Mouse (Mus musculus) hindbrain, embryonic 10.5 days (tissue): ENCODE data around the gene Samt2. TPM values are rescaled to one million over a fixed set of nuclear protein-coding genes. Genes with fewer than 3 reads are reported as not detected.
"Not testable (repeated sequence)": the region's sequence is repeated elsewhere in the genome, so short reads cannot be mapped to it uniquely, and the experiment has no call there.

Experiments
- DNase-seq: peaks from one replicate; pipeline ENCODE4 v3.0.0-alpha.2; 2017; ENCODE audit warnings: low spot score
- H3K27ac ChIP-seq: fragments of 300-500 bp; sonication (generic); 2 replicates; pipeline ENCODE4 v1.5.1; 2016; ENCODE audit warnings: mild to moderate bottlenecking, moderate library complexity
- H3K27me3 ChIP-seq: fragments of 300-500 bp; sonication (generic); 2 replicates; pipeline ENCODE4 v1.6.1; 2016; ENCODE audit warnings: mild to moderate bottlenecking; ENCODE audit not compliant: poor library complexity, insufficient read depth, severe bottlenecking
- H3K36me3 ChIP-seq: fragments of 300-500 bp; sonication (generic); 2 replicates; pipeline ENCODE4 v1.6.1; 2016; ENCODE audit warnings: mild to moderate bottlenecking, moderate library complexity
- H3K4me1 ChIP-seq: fragments of 300-500 bp; sonication (generic); replicated peaks from 2 replicates; pipeline ENCODE4 v1.6.1; 2016; ENCODE audit warnings: mild to moderate bottlenecking
- H3K4me3 ChIP-seq: fragments of 300-500 bp; sonication (generic); 2 replicates; pipeline ENCODE4 v1.5.1; 2016; ENCODE audit warnings: mild to moderate bottlenecking, moderate library complexity
- H3K9me3 ChIP-seq: fragments of 300-500 bp; sonication (generic); 2 replicates; pipeline ENCODE4 v1.6.1; 2016; ENCODE audit warnings: mild to moderate bottlenecking, moderate library complexity
- WGBS: fragments of 180-500 bp; shearing (Covaris S2); methylation state at CpG from one replicate; pipeline ENCODE4 v1.1.7; 2016; 5-methylcytosine and 5-hydroxymethylcytosine counted together
- polyA plus RNA-seq: library from polyadenylated mRNA; unstranded; fragments of >200 nt; fragmentation: Nextera tagmentation; extraction: Ambion mirVana; gene quantifications from 2 replicates; pipeline ENCODE4 v1.2.1, GENCODE M21; 2016

The Samt2 gene
- polyA plus RNA-seq = not detected in 2 replicates

DNA sequence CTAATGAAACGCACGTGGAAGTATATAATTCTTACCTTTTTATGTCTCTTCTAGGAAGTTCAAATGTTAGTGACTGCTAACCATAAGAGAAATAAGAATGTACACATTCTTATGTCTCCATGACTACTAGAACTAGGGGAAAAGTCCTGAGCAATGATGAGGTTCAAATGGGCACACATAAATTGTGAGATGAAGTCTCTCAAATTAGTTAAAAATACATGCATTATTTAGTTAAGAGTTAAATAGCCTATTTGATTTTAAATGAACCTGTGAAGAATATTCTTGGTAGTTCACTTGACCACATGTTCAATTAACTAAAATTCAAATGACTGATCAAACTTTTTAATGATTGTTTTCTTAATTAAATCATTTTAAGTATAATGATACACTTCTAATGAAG, at the start of gene Samt2:
Samt2 (minus strand) TSS at position 101 of the 400 bp plus-strand sequence.
- H3K9me3 ChIP-seq, H3K27ac ChIP-seq, H3K36me3 ChIP-seq, H3K4me1 ChIP-seq, H3K27me3 ChIP-seq, H3K4me3 ChIP-seq, DNase-seq: not testable (repeated sequence)
- 85% methylated on average over 2 of the region's 2 CpGs for WGBS

Other genes starting within 250 kb of the Samt2 start
- not detected in 2 replicates for gene 4930524N10Rik, start 236.0 kb downstream of the Samt2 start, polyA plus RNA-seq
- gene Samt4, start 97.4 kb downstream of the Samt2 start, polyA plus RNA-seq = not detected in 2 replicates